Mouse (Mus musculus) ovary, postnatal 10 days (tissue): Measurements from ENCODE around the gene Dnaja4.

Experiments used
- DNase-seq: peaks from one replicate; pipeline ENCODE4 v3.0.0; 2022; ENCODE audit warnings: low spot score

The Dnaja4 gene

DNA sequence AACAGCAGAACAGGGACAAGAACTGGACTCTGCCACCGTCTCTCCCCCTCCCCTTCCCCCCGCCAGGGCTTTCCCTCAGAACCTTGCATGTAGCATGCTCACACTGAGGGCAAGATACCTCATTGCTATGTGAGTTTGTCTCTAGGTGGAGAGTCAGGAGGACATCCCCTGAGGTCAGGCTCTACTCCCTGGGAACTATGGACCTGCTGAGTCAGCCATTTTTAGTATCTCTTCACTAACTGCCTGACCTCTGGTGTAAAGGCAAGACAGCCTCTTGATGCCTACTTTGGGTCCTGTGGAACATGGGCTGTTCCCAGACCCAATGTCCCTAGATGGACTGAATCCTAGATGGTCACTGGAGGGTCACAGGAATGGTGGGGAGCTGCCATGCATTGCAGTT, 53.0 kb downstream of the Dnaja4 start:
- no peak for DNase-seq

DNA sequence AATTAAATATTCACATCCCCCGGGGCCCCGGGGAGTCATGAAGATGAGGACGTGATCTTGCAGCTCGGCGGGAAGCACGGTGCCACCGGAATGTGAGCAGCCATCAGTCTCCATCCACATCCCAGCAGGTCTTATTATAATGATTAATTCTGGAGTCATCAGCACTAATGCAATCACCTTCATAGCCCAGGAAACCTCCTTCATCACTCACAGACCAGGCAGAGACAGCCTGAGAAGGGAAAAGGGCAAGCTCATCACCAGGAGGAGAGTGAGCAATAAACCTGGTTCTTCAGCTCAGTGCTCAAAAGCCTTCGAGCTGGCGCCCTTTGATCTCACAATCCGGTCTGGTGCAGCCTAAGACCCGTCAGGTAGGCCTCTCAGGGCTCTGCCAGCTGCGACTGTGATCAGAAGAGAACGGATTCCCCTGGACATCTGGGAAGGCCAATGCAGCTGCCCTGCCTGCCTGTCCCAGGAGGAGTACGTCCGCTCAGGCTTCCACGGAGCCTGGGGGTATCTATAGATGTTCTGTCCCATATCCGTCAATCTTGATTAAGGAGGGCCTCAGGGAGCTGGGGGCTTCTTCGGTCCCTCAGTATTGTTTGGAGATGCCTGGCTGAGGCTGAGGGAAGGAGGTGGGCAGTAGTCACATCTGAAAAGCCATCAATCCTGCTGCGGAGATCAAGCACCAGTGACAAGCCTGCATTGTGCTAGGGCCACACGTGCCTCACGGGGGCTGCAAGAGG, 53.7 kb downstream of the Dnaja4 start:
- no peak for DNase-seq

DNA sequence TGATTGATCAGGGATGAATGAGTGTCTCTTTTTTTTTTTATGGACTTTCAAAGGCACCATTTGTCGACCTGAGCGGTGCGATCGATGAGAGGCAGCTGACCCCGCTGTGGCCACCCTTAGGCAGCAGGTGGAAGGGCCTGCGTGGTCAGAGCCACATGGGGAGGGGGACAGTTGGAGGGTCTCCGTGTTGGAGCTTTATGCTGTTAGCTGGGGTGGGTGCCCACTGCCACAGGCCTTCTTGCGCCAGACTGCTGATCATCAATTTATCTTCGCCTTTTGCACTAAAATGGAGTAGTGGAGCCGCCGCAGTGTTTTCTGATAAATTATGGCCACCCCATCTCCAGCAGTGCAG, 54.2 kb downstream of the Dnaja4 start:
- DNase-seq: no peak

DNA sequence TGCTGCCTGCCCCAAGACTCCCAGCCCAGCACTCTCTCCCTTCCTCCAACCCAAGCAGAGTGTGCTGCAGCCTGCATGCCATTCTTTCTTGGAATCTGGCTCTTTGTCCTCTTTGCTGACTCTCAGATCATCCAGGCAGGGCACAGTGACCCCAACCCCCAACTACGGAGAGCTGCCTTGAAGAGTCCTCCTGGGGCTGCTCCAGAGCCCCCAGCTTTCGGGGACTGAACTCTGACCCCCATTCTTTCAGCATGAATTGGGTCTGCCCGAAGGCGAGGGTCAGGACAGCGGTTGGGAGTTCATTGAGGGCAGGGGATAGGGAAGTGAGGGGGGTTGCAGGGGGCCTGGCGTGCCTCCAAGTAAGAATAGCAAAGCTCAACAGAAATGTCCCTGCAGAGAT, 60.9 kb downstream of the Dnaja4 start:
- DNase-seq: no peak

DNA sequence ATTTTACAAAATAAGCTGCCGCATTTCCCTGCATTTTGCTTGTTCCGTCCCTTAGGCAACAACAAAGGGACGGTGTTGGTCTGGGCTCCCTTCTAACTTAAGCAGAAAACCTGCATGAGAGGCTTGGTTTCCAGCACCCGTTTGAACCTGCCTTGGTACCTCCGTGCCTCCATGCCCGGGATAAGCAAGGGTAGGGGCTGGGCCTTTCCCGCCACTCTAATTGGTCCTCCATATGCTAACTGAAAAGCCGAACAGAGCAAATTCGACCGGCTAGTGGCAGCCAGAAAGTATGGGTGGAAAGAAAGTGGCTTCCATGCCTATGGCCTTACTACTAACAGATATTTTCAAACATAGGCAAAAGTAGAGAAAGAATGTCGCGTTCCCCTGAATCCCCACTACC, 65.4 kb downstream of the Dnaja4 start:
- no peak for DNase-seq

DNA sequence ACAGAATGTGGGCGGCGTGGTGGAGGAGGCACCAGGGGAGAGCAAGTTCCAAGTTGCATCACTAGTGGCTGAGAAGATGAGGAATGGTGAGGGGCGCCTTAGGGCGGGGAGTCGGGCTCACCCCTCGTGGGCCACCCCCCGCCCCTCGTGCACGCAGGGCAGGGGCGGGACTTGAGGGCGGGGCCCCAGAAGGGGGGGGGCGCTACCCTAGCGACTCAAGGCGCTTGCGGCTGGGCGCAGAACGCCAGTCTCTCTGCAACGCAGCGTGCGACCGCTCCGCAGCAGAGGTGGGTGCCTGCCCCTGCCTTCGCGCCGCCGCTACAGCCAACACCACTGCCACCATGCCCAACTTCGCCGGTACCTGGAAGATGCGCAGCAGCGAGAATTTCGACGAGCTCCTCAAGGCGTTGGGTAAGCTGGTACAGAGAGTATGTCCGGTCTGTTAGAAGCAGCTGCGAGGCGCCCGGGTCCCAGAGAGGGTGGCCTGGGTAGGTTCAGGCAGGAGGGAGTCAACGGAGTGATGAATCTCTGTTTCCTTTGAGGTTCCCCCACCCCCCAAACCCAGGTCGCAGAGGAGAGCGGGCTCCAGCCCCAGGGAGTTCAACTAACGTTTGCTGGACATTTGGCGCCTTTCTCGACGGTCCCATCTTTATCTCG, 66.0 kb downstream of the Dnaja4 start, which contains the start of gene Crabp1:
Crabp1 (plus strand) TSS at position 188 of the 657 bp plus-strand sequence.
- DNase-seq: no peak

DNA sequence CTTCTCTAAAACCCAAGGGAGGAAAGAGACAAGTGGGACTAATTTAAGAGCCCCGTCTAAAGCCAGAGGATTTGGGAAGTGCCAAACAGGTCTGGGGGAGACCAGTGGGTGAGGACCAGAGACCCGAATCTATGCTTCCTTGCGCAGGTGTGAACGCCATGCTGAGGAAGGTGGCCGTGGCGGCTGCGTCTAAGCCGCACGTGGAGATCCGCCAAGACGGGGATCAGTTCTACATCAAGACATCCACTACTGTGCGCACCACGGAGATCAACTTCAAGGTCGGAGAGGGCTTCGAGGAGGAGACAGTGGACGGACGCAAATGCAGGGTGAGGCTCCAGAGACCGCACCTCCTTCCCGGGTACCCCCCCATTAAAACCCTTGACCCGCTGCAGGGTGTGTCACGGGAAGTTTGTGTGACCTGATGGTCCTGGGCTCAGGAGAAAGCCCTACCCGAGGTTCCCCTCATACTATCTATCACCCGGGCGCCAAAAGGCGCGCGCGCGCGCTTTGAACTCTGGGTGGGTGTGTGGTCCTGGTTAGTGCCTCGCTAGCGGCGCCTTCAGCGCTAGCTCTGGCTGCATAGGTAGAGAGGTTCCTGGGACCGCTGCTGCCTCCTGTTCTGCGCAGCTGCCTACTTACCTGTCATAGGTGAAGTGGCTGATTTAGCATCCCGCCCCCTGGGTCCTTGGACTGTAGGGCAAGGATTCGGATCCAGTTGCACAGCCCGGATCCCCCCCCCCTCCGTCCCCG, 66.8 kb downstream of the Dnaja4 start:
- DNase-seq: no peak
